Mouse (Mus musculus) lung, adult 2 months (tissue): ENCODE measurements around the gene Gad1.

ENCODE experiments used
- CTCF ChIP-seq: fragments of 200-500 bp; IDR thresholded peaks from 2 replicates; pipeline ENCODE4 v1.5.1; 2011; ENCODE audit warnings: mild to moderate bottlenecking, low read length, control low read depth; ENCODE audit not compliant: insufficient read depth
- POLR2A ChIP-seq: fragments of 200-500 bp; IDR thresholded peaks from 2 replicates; pipeline ENCODE4 v1.6.1; 2011; ENCODE audit warnings: low read depth, mild to moderate bottlenecking, control low read depth, low read length, borderline replicate concordance; ENCODE audit errors: extremely low read depth

GRCm38 (mm10) chr2:70631321-70631720 is 78.4 kb downstream of the Gad1 start:
- TF ChIP-seq CTCF (no peak), POLR2A (no peak)
